Mouse (Mus musculus) midbrain, embryonic 10.5 days (tissue): Measurements from ENCODE around the gene Ndufc1. TPM values are rescaled to one million over a fixed set of nuclear protein-coding genes. Genes with fewer than 3 reads are reported as not detected.
A peak's percentile ranks its signal among the peaks of the same experiment; 100 is the strongest.
"Not testable (repeated sequence)": the region's sequence is repeated elsewhere in the genome, so short reads cannot be mapped to it uniquely, and the experiment has no call there.

Experiments used
- DNase-seq: peaks from one replicate; pipeline ENCODE4 v3.0.0-alpha.2; 2017; ENCODE audit warnings: low spot score
- H3K27ac ChIP-seq: fragments of 300-500 bp; sonication (generic); replicated peaks from 2 replicates; pipeline ENCODE4 v1.5.1; 2016; ENCODE audit warnings: mild to moderate bottlenecking
- H3K27me3 ChIP-seq: fragments of 300-500 bp; sonication (generic); 2 replicates; pipeline ENCODE4 v1.6.1; 2016; ENCODE audit warnings: low read depth, mild to moderate bottlenecking; ENCODE audit not compliant: poor library complexity, severe bottlenecking
- H3K36me3 ChIP-seq: fragments of 300-500 bp; sonication (generic); 2 replicates; pipeline ENCODE4 v1.6.1; 2016; ENCODE audit warnings: mild to moderate bottlenecking, moderate library complexity
- H3K4me1 ChIP-seq: fragments of 300-500 bp; sonication (generic); 2 replicates; pipeline ENCODE4 v1.6.1; 2016
- H3K4me3 ChIP-seq: fragments of 300-500 bp; sonication (generic); 2 replicates; pipeline ENCODE4 v1.5.1; 2016; ENCODE audit warnings: mild to moderate bottlenecking, moderate library complexity
- H3K9me3 ChIP-seq: fragments of 300-500 bp; sonication (generic); replicated peaks from 2 replicates; pipeline ENCODE4 v1.6.1; 2016; ENCODE audit warnings: mild to moderate bottlenecking
- WGBS: fragments of 180-500 bp; shearing (Covaris S2); methylation state at CpG from one replicate; pipeline ENCODE4 v1.1.7; 2016; 5-methylcytosine and 5-hydroxymethylcytosine counted together
- polyA plus RNA-seq: library from polyadenylated mRNA; unstranded; fragments of >200 nt; fragmentation: Nextera tagmentation; extraction: Ambion mirVana; gene quantifications from 2 replicates; pipeline ENCODE4 v1.2.1, GENCODE M21; 2016

Gene Ndufc1
- polyA plus RNA-seq: 688 and 718 TPM in 2 replicates

- Histone ChIP-seq H3K4me3 (peak within 1 kb of the TSS; percentile 73), H3K9me3 (no peaks in the 10 kb centered on the region), H3K4me1 (peaks cover 17% of the 10 kb centered on the region), H3K27ac (peak within 1 kb of the TSS; percentile 97), H3K27me3 (no peaks in the 10 kb centered on the region), H3K36me3 (peaks cover 35% of the 10 kb centered on the region)
- WGBS: under 1% methylated on average over 40 of the region's 40 CpGs
- peak; percentile 97 for DNase-seq
These were observed at the start of gene Ndufc1 for GRCm38 (mm10) chr3:51408561-51409183. TSS of gene Ndufc1 (minus strand) at chr3:51408988.

GRCm38 (mm10) chr3:51434871-51435595, 26.2 kb upstream of the Ndufc1 start:
- Histone ChIP-seq H3K36me3 (peaks cover 61% of the 10 kb centered on the region), H3K4me3 (no peak overlapping the region), H3K9me3 (no peaks in the 10 kb centered on the region; the same call in 1 of the 2 replicates), H3K27ac (no peak overlapping the region), H3K4me1 (no peaks in the 10 kb centered on the region), H3K27me3 (no peaks in the 10 kb centered on the region)
- DNase-seq: no peak
- WGBS: 94% methylated on average over 3 of the region's 3 CpGs

- H3K27ac ChIP-seq, H3K27me3 ChIP-seq, H3K4me1 ChIP-seq, DNase-seq, H3K9me3 ChIP-seq, H3K4me3 ChIP-seq: not testable (repeated sequence)
- H3K36me3 ChIP-seq: peaks cover 56% of the 10 kb centered on the region
- WGBS: 85% methylated on average over 5 of the region's 5 CpGs
These were observed 25.6 kb upstream of the Ndufc1 start for GRCm38 (mm10) chr3:51434364-51434763.

- Histone ChIP-seq H3K4me1 (no peaks in the 10 kb centered on the region), H3K36me3 (peaks cover 42% of the 10 kb centered on the region), H3K27me3 (no peaks in the 10 kb centered on the region), H3K4me3 (no peak overlapping the region), H3K27ac (no peak overlapping the region), H3K9me3 (no peaks in the 10 kb centered on the region)
- DNase-seq: no peak
These were observed 16.6 kb upstream of the Ndufc1 start for GRCm38 (mm10) chr3:51425394-51425793.

GRCm38 (mm10) chr3:51421921-51422320, 13.1 kb upstream of the Ndufc1 start:
- Histone ChIP-seq H3K27ac (no peak overlapping the region), H3K4me1 (peaks cover 19% of the 10 kb centered on the region), H3K4me3 (no peak overlapping the region), H3K27me3 (no peaks in the 10 kb centered on the region), H3K9me3 (no peaks in the 10 kb centered on the region), H3K36me3 (peaks cover 44% of the 10 kb centered on the region)
- DNase-seq: no peak
- WGBS: 88% methylated on average over 3 of the region's 3 CpGs

GRCm38 (mm10) chr3:51417966-51418365, 9.2 kb upstream of the Ndufc1 start:
- Histone ChIP-seq H3K4me1 (peaks cover 31% of the 10 kb centered on the region), H3K27me3 (no peaks in the 10 kb centered on the region), H3K4me3 (peak overlapping the region; percentile 94), H3K9me3 (no peaks in the 10 kb centered on the region), H3K27ac (no peak overlapping the region), H3K36me3 (peaks cover 31% of the 10 kb centered on the region)
- no peak for DNase-seq
- 83% methylated on average over 2 of the region's 2 CpGs for WGBS

- no peak for DNase-seq
- no peaks in the 10 kb centered on the region for H3K27me3 ChIP-seq
- peak overlapping the region; percentile 94 for H3K4me3 ChIP-seq
- H3K9me3 ChIP-seq: no peaks in the 10 kb centered on the region
- WGBS: 51% methylated on average over 2 of the region's 2 CpGs
- H3K36me3 ChIP-seq: peaks cover 26% of the 10 kb centered on the region
- H3K4me1 ChIP-seq: peaks cover 31% of the 10 kb centered on the region
- no peak overlapping the region for H3K27ac ChIP-seq
These were observed 8.7 kb upstream of the Ndufc1 start for GRCm38 (mm10) chr3:51417485-51417884.

- 9% methylated on average over 8 of the region's 8 CpGs for WGBS
- Histone ChIP-seq H3K4me1 (peaks cover 31% of the 10 kb centered on the region), H3K36me3 (peaks cover 22% of the 10 kb centered on the region), H3K27me3 (no peaks in the 10 kb centered on the region), H3K4me3 (peak overlapping the region; percentile 94), H3K27ac (peak overlapping the region; percentile 97), H3K9me3 (no peaks in the 10 kb centered on the region)
- no peak for DNase-seq
These were observed 8.3 kb upstream of the Ndufc1 start for GRCm38 (mm10) chr3:51417135-51417458.

- no peaks in the 10 kb centered on the region for H3K27me3 ChIP-seq
- peak; percentile 67 for DNase-seq
- H3K36me3 ChIP-seq: peaks cover 17% of the 10 kb centered on the region
- peak overlapping the region; percentile 97 for H3K27ac ChIP-seq
- H3K4me1 ChIP-seq: peaks cover 31% of the 10 kb centered on the region
- H3K4me3 ChIP-seq: peak overlapping the region; percentile 94
- H3K9me3 ChIP-seq: no peaks in the 10 kb centered on the region
- under 1% methylated on average over 68 of the region's 68 CpGs for WGBS
These were observed 7.8 kb upstream of the Ndufc1 start for GRCm38 (mm10) chr3:51416364-51417134.

- H3K4me3 ChIP-seq: peak overlapping the region; percentile 94
- peak overlapping the region; percentile 97 for H3K27ac ChIP-seq
- WGBS: under 1% methylated on average over 30 of the region's 30 CpGs
- peaks cover 13% of the 10 kb centered on the region for H3K36me3 ChIP-seq
- no peak for DNase-seq
- H3K4me1 ChIP-seq: peaks cover 31% of the 10 kb centered on the region
- no peaks in the 10 kb centered on the region for H3K9me3 ChIP-seq
- no peaks in the 10 kb centered on the region for H3K27me3 ChIP-seq
These were observed 7.2 kb upstream of the Ndufc1 start for GRCm38 (mm10) chr3:51416073-51416363.

- WGBS: 4% methylated on average over 43 of the region's 43 CpGs
- Histone ChIP-seq H3K27me3 (no peaks in the 10 kb centered on the region), H3K9me3 (no peaks in the 10 kb centered on the region), H3K4me3 (peak within 1 kb of the TSS; percentile 94), H3K36me3 (peaks cover 11% of the 10 kb centered on the region; the same call in 1 of the 2 replicates), H3K4me1 (peaks cover 31% of the 10 kb centered on the region), H3K27ac (peak within 1 kb of the TSS; percentile 97)
- DNase-seq: peak; percentile 95
These were observed 6.6 kb upstream of the Ndufc1 start, which contains the start of gene Naa15 for GRCm38 (mm10) chr3:51415098-51416072. TSS of gene Naa15 (plus strand) at chr3:51415148.

GRCm38 (mm10) chr3:51413276-51413675, 4.5 kb upstream of the Ndufc1 start:
- WGBS: 88% methylated on average over 1 of the region's 1 CpGs
- H3K27me3 ChIP-seq: no peaks in the 10 kb centered on the region

More at GRCm38 (mm10) chr3:51413276-51413675, 4.5 kb upstream of the Ndufc1 start:
- H3K4me1 ChIP-seq: peaks cover 26% of the 10 kb centered on the region
- no peaks in the 10 kb centered on the region for H3K36me3 ChIP-seq
- no peak overlapping the region for H3K4me3 ChIP-seq
- H3K27ac ChIP-seq: no peak overlapping the region
- no peaks in the 10 kb centered on the region for H3K9me3 ChIP-seq
- no peak for DNase-seq
